7 mouse cellular contexts compared by ENCODE assay signal in the genomic region with DNA sequence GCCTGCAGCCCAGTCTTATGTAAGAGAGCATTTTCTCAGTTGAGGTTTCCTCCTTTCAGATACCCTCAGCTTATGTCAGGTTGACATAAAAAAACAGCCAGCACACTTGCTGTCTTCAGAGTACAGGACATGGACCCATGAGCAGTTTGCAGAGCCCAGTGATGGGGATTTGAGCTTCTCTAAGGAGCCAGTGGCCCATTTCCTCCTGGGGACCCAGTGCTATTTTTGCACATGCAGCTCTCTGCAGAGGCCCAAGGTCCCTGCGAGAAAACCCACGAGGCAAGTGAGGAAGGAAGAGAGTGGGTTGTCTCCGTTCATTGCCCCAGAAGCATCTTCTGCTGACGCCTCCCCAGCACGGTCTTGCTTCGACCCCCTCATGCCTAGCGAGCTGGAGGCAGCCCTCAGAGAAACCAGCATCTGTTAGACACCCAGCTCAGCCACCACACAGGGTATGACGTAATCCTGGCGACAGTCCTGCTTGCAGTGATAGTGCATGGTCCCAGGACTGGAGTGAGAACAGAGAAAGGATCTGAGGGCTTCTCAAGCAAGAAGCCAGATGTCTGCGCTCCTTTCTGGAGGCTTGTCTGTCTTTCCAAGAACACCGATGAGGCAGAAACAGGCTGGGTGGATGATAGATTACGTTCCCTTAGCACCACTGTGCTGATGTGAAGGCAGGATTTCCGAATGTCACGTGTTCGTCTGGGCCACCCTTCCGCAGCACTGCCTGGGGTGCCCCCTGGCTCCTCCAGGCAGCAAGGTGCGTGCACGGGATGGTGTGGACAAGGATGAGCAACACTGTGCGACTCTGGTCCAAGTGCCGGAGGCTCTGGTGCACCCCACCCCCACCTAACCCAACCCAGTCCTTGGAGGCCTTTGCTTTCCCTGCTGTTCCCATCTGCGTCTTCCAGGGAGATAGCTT. TPM values are rescaled to one million over a fixed set of nuclear protein-coding genes. Genes with fewer than 3 reads are reported as not detected.
DNase-seq lines count a peak whose midpoint lies in the region; ATAC-seq and TF ChIP-seq lines count a peak whose summit lies in the region.

No protein-coding gene starts in this region.

- peaks cover 4% of the 10 kb centered on the region for H3K4me1 ChIP-seq in midbrain, postnatal 0 days (ENCODE audit: insufficient read depth, low read length)

- DNase-seq in MN1 (ENCODE audit: low spot score) = peak; percentile 56
- peak; percentile 83 to 92 for DNase-seq in frontal cortex, adult 2 months (ENCODE audit: extremely low spot score in 1 of 2, low spot score in 1 of 2)
- DNase-seq in heart, postnatal 36 days = peak; percentile 70 to 72
- DNase-seq in left cerebral cortex, adult 2 months (ENCODE audit: extremely low spot score in 1 of 2, low spot score in 2 of 2) = peak; percentile 69 to 83
- peak; percentile 64 for DNase-seq in midbrain, postnatal 0 days (ENCODE audit: low spot score)
- no peak for DNase-seq in spleen, adult 18-20 months

- H3K9ac ChIP-seq in midbrain, postnatal 0 days (replicated peaks; ENCODE audit: low read length, poor library complexity, severe bottlenecking) = 0 out of 2 replicates have a peak overlapping the region, but pooled peaks have one; percentile 24

- intact Hi-C loops in heart, postnatal 36 days (cut with DNase I) = no loop called here
- intact Hi-C loops in left cerebral cortex, adult 2 months (cut with DNase I) = loop anchor here (1.0 kb wide), 1 partner anchor 25 kb away; no protein-coding TSS in a partner anchor

- WGBS in midbrain, postnatal 0 days = 45% methylated on average over 21 of the region's 21 CpGs

- no peak for TF ChIP-seq CTCF in left cerebral cortex, adult 2 months (IDR thresholded peaks at IDR 0.05)
- TF ChIP-seq CTCF in midbrain, postnatal 0 days (IDR thresholded peaks at IDR 0.05) = no peak

- peak; percentile 38; the same call in 1 of the 2 replicates for ATAC-seq in cerebellum, adult (ENCODE audit: insufficient number of reproducible peaks, low FRiP score, low TSS enrichment)
- ATAC-seq in midbrain, postnatal 0 days (ENCODE audit: low FRiP score) = peak; percentile 44; the same call in 1 of the 2 replicates

- H3K4me3 ChIP-seq in left cerebral cortex, adult 2 months = peak overlapping the region; percentile 23; the same call in 1 of the 2 replicates
- no peak overlapping the region for H3K4me3 ChIP-seq in midbrain, postnatal 0 days (ENCODE audit: low read depth, low read length)

- H3K9me3 ChIP-seq in midbrain, postnatal 0 days (ENCODE audit: low read length) = no peaks in the 10 kb centered on the region

- H3K36me3 ChIP-seq in midbrain, postnatal 0 days (ENCODE audit: insufficient read depth, low read length) = peaks cover 7% of the 10 kb centered on the region

- H3K27me3 ChIP-seq in midbrain, postnatal 0 days (ENCODE audit: insufficient read depth, low read length) = no peaks in the 10 kb centered on the region

- peak overlapping the region; percentile 96 for H3K27ac ChIP-seq in left cerebral cortex, adult 2 months
- peak overlapping the region; percentile 69 for H3K27ac ChIP-seq in midbrain, postnatal 0 days (ENCODE audit: low read depth, low read length)

- 0 out of 2 replicates have a peak overlapping the region, but pooled peaks have one; percentile 6 for H3K4me2 ChIP-seq in midbrain, postnatal 0 days (ENCODE audit: low read depth, low read length, poor library complexity, severe bottlenecking)

RNA-seq across cellular contexts. Expression of a gene that starts 24.0 kb away (rescaled TPM):
- polyA plus RNA-seq in frontal cortex, adult 2 months (2012; rRNA removed) = 310 and 338 TPM in 2 replicates
- 10 to 100 TPM; 89.5 to 92.1 TPM for total RNA-seq in heart, postnatal 36 days (2021)
- total RNA-seq in left cerebral cortex, adult 2 months (2021) = 1,000 to 10,000 TPM; 1,405 to 1,413 TPM
- 552 and 565 TPM in 2 replicates for total RNA-seq in midbrain, postnatal 0 days (2014; rRNA removed)
- polyA plus RNA-seq in midbrain, postnatal 0 days (2015; fragmentation: Nextera tagmentation; extraction: Ambion mirVana) = 196 and 209 TPM in 2 replicates

RNA-seq across cellular contexts. Expression of a gene that starts 44.2 kb away (rescaled TPM):
- polyA plus RNA-seq in frontal cortex, adult 2 months (2012; rRNA removed) = 44.8 TPM in 2 replicates
- 10 to 100 TPM; 29.9 to 33.3 TPM for total RNA-seq in heart, postnatal 36 days (2021)
- total RNA-seq in left cerebral cortex, adult 2 months (2021) = 10 to 100 TPM; 35.3 to 35.9 TPM
- 105 and 109 TPM in 2 replicates for total RNA-seq in midbrain, postnatal 0 days (2014; rRNA removed)
- polyA plus RNA-seq in midbrain, postnatal 0 days (2015; fragmentation: Nextera tagmentation; extraction: Ambion mirVana) = 116 and 117 TPM in 2 replicates

Comparison
In these comparisons a context has a peak if more than half of its experiments do, and no peak if none do; other contexts are left out.
1. DNase-seq: peak in MN1 (single experiment), frontal cortex, adult 2 months (2 of 2), heart, postnatal 36 days (2 of 2), left cerebral cortex, adult 2 months (2 of 2) and midbrain, postnatal 0 days (single experiment); none in spleen, adult 18-20 months (0 of 2).